Mouse (Mus musculus) liver, postnatal 0 days (tissue): ENCODE results near the gene Tmem151b.

Experiments used
- CTCF ChIP-seq: sonication (generic); IDR thresholded peaks from 2 replicates; pipeline ENCODE4 v1.5.1; 2016; ENCODE audit warnings: antibody characterized with exemption, low read depth
- EP300 ChIP-seq: IDR thresholded peaks from 2 replicates; pipeline ENCODE4 v1.6.1; 2016; ENCODE audit warnings: antibody characterized with exemption, low read depth, mild to moderate bottlenecking

DNA sequence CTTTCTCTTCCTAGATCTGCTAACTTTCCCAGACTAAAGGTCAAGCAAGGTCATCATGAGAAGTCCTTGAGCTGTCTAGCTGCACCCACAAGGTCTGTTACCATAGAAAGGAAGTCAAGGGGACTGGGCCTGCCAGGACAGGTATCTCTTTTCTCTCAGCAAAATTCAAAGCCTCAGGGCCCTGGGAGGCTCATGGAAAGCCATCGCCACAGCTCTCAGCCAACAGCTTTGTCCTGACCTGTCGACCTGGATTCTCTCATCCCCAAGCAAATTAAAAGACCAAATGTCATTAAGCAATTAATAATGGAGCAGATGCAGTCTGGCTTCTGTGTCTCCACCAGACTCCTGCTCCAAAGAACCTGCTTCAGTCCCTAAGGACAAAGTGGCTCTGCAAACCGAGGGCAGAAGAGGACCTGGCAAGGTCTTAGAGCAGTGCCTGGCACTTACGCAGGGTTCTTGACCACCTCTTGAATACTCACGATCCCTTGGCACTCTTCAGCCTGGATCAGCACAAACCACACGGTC is 43.5 kb downstream of the Tmem151b start:
- TF ChIP-seq CTCF (no peak), EP300 (no peak)
